Mouse (Mus musculus): ENCODE data around the gene Ice1.

DNA sequence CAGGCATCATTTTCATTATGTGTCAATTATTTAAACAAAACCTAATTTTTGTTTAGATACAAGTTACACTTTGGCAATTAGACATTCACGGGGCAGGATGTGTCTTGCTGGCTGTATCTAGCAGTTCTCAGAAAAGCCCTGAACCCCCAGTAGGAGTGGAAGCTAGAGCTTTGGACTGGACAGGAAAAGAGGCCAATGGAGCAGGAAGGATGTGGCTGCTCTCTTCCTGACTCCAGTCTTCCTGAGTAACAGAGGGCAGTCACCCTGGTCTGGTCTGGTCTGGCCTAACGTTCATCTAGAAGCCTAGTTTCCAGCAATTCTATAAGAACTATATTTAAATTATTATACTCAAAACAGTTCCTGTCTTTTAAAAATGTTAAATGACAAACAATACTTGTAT, 16.0 kb upstream of the Ice1 start:
- no peak for TF ChIP-seq EP300 (IDR thresholded peaks at IDR 0.05; ENCODE audit: insufficient read depth, low read depth, low read length)
- TF ChIP-seq CTCF (IDR thresholded peaks at IDR 0.05) = no peak
